Mouse (Mus musculus) cerebellum, adult 2 months (tissue): ENCODE results near the gene Irf4.

ENCODE experiments used
- CTCF ChIP-seq: fragments of 200-500 bp; IDR thresholded peaks from 2 replicates; pipeline ENCODE4 v1.5.1; 2011; ENCODE audit warnings: low read depth, mild to moderate bottlenecking, control low read depth, low read length, moderate library complexity, borderline replicate concordance; ENCODE audit not compliant: insufficient read depth
- POLR2A ChIP-seq: fragments of 200-500 bp; IDR thresholded peaks from 2 replicates; pipeline ENCODE4 v1.6.1; 2011; ENCODE audit warnings: low read length, control low read depth, borderline replicate concordance; ENCODE audit not compliant: insufficient read depth

DNA sequence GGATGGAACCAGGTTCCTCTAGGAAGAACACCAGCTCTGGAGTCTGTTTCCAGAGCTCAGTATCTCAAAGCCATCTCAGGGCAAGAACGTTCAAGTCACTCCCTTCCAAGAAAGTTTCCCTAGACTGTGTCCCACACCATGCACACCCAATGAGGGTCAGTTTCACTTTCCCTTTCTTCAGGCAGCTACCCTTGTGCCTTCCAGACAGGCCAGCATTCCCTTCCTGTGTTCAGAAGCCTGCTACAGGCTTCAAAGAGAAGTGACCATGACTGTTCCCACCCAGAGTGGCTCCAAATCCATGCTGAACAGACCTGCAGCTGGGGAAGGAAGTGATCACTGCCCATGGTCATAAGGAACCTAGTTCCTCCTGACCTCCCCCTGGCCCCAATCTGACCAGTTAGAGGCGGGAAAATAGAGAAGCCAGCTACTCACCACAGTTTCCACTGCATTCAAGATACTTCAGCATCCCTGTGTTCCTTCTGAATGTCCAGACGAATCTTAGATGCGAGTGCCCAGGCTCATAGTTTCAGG lies 10.7 kb upstream of the Irf4 start:
- no peak for TF ChIP-seq CTCF
- TF ChIP-seq POLR2A = no peak
